In the genomic region with DNA sequence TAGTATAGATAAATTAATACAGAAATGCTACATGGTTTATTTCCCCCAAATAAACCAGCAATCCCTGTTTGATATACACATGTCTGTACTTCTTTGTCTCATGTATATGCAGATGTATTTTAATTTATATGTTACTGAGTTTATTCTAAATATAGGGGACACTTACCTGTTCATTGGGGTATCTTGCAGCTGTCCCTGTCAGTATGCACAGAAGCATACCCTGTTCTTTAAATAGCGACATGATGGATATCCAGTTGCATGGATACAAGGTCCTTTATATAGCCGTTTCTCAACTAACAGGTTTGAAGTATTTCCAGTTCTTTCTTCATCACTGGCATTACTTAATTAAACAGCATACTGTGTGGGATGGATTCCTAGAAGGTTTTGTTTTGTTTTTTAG, we compare ENCODE assay signal across 17 mouse cellular contexts.
"Had no signal": no experiment of that assay in that cellular context is flagged by ENCODE, and none has a peak within 500 bp of the region (broad histone marks: within the 10 kb centered on the region; RNA-seq: fewer than 3 reads in every experiment).

No protein-coding gene starts in this region.

- H3K27ac ChIP-seq: neural tube, embryonic 12.5 days; neural tube, embryonic 13.5 days; neural tube, embryonic 15.5 days; stomach, embryonic 15.5 days; stomach, postnatal 0 days had no signal

- H3K4me1 ChIP-seq: neural tube, embryonic 12.5 days; neural tube, embryonic 13.5 days; neural tube, embryonic 15.5 days; stomach, embryonic 15.5 days had no signal

- H3K27me3 ChIP-seq: neural tube, embryonic 12.5 days; neural tube, embryonic 13.5 days; neural tube, embryonic 15.5 days; stomach, embryonic 15.5 days had no signal

- H3K4me3 ChIP-seq: neural tube, embryonic 12.5 days; neural tube, embryonic 13.5 days; neural tube, embryonic 15.5 days; stomach, embryonic 15.5 days had no signal

- H3K4me2 ChIP-seq: neural tube, embryonic 12.5 days; neural tube, embryonic 13.5 days; neural tube, embryonic 15.5 days; stomach, embryonic 15.5 days had no signal

- DNase-seq: retina, postnatal 1 day; right cerebral cortex, adult 18-20 months; right cerebral cortex, postnatal 14 days; right cerebral cortex, postnatal 25 days; right cerebral cortex, postnatal 4 days; spleen, adult 18-20 months; thymus, adult 18-20 months; thymus, adult 2 months; thymus, postnatal 14 days; thymus, postnatal 25 days; thymus, postnatal 36 days; thymus, postnatal 4 days had no signal

- H3K36me3 ChIP-seq: neural tube, embryonic 12.5 days; neural tube, embryonic 13.5 days; neural tube, embryonic 15.5 days; stomach, embryonic 15.5 days had no signal
